Mouse (Mus musculus): ENCODE measurements around the gene Exoc3l4.

GRCm38 (mm10) chr12:111428961-111429911, 12.4 kb downstream of the Exoc3l4 start:
- no peak for TF ChIP-seq GATA1 (IDR thresholded peaks at IDR 0.05; ENCODE audit: borderline replicate concordance, low read length)
- TF ChIP-seq CTCF (IDR thresholded peaks at IDR 0.05; ENCODE audit: low read depth, low read length), result no peak
